16 mouse cellular contexts compared by ENCODE assay signal in genomic region chr19:33164801-33165200, GRCm38 (mm10).
"Had no signal": no experiment of that assay in that cellular context is flagged by ENCODE, and none has a peak within 500 bp of the region (broad histone marks: within the 10 kb centered on the region; RNA-seq: fewer than 3 reads in every experiment).

No protein-coding gene starts in this region.

- DNase-seq: liver, postnatal 0 days; lung, adult 2 months; lung, postnatal 14 days; lung, postnatal 36 days; midbrain, embryonic 14.5 days; right cerebral cortex, postnatal 14 days; thymus, adult 2 months; thymus, postnatal 25 days had no signal

- ATAC-seq: liver, postnatal 0 days; lung, postnatal 0 days; midbrain, embryonic 16.5 days had no signal

- H3K27me3 ChIP-seq: liver, embryonic 15.5 days; lung, embryonic 15.5 days; midbrain, embryonic 12.5 days; neural tube, embryonic 13.5 days; neural tube, embryonic 15.5 days; stomach, embryonic 15.5 days had no signal
